Mouse (Mus musculus): ENCODE measurements around the gene Nwd2.

Gene Nwd2

DNA sequence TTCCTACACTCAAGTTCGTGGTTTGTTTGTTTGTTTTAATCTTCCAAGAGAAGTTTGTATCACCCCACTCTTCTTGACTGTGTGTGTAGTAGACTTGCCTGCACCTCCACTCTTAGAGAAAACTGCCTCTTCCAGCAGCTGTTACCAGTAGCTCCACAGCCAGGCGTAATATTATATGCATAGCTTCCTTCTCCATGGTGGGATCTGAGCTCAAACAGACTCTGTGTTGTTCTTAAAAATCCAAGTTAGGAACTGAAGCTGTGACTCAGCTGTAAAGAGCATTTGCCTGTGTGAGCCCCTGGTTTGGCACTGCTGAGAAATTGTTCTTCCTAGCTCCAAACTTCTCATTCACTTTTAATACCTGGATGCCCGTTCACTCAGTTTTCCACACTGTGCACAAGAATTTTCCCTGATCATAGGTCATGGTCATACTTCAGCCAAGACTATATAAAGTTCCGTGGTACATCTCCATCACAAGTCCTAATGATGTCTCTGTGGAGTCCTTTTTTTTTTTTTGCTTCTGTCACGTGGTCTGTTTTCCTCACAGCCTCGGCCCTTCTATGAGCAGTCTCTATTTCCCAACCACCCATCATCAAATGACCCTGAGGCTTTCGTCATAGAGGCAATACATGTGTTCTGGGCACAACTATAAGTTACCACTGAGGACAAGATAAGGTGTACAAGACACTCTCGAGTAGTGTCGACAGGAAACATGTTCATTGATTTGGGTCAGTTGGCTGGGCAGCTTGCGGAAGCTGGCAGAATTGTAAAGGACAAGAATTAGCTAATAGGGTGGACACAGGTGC, 179.7 kb downstream of the Nwd2 start:
- no peak for DNase-seq (ENCODE audit: low spot score in 2 of 2)

DNA sequence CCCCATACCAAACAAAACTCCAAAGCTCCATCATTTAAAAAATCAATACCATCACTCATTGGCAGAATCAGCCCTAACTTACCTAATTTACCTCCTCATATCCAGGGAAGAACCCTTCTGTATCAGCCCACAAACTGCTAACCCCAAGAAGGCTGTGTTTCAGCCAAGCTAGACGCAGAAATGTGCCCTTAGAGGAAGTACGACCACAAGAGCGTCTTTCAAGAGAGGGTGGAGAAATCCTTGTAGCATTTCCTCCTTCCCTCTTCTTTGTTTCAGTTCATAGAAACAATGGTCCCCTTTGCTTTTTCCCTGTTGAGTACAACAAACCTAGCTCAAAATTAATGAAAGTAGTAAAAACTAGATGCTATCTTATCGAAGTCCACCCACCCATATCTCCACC, 182.2 kb downstream of the Nwd2 start:
- DNase-seq (ENCODE audit: low spot score in 2 of 2) = no peak

DNA sequence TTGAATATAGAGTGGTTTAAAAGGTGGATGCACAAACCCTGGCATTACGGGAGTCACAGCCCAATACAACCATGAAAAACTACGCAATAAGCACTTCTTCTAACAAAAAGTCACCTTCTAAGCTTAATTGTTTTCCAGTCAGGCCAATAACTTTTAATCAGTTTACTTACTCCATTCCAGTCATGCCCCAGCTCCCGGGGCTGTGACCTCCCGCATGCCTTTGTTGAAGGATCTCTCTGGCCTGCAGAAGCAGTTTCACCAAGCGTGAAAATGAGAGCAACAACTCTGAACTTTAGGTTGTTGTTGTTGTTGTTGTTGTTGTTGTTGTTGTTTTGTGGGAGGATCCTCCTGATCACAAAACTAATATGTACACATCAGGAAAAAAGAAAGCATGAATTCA, 185.1 kb downstream of the Nwd2 start:
- DNase-seq (ENCODE audit: low spot score in 2 of 2) = no peak

DNA sequence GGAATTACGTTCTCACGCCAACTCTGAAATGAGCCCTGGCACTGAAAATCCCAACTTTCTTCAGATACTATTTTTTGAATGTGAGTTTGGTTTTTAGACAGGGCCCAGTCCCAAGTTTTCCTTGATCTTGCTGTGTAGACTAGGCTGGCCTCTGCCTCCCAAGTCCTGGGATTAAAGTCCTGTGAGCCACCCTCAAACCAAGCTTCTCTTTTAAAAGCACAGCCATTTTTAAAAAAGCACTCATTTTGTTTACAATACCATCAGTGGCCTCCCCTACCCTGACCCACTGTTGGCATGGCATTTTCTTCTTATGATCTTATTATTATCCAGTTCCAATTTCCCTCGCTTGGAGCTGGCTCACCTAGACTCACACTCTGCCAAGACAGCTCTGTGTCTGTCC, 185.5 kb downstream of the Nwd2 start:
- DNase-seq (ENCODE audit: low spot score in 2 of 2) = no peak

DNA sequence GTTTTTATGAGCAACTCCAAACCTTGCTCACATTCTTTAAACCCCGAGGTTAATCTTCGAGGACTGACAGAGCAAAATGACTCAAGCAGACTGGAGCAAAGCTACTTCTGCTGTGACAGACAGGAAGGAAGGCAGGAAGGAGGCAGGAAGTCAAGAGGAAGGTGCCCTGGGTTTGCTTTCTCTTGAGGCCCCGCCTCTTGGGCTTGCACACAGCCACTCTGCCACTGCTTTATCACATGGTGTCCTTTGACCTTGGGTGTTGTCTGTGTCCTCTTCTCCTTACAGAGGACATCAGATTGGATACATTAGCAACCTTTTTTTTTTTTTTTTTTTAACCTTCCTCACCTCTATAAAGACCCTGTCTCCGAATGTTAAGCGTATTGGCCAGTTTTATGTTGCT, 188.2 kb downstream of the Nwd2 start:
- no peak for DNase-seq (ENCODE audit: low spot score in 2 of 2)

DNA sequence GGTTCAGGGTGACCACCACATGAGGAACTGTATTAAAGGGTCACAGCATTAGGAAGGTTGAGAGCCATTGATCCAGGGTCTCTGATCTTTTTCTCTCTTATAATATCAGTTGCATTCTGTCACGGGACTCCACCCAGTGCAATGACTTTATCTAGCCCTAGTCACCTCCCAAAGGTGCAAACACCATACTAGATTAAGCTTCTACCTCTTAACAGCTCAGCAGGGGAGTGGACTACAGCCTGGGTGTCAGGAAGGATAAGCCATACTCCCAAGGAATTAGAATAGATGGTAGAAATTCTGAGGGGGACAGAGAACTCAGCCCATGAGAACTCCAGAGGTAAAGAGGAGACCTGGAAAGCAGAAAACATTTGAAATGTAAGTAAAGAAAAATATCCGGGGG, 188.9 kb downstream of the Nwd2 start:
- DNase-seq (ENCODE audit: low spot score in 2 of 2) = no peak

DNA sequence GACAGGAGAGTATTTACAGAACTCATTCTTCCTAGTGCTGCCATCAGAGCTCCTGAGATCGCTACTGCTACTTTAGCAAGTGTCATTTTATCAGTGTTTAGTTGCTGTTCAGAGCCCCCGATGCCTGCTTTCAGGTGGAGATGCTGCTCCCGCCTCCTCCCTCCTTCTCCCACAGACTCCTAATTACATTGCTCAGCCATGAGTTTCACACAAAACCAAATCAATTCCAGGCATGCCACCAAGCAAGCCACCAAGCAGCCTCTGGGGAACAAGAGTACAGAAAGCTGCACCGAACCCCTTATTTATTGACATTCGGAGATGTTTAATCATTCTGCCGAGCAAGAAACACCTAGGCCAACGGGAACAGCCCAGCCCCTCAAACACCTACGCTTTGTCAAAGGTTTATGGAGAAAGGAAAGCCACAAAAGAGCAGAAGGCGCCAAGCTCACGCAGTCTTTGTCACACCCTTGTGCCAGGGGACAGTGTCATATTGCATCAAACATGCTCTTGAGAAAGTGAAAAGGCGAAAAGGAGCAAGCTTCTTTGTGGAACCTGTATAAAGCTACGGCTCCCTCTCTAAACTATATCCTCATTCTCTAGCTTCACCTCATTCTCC, 191.0 kb downstream of the Nwd2 start:
- no peak for DNase-seq (ENCODE audit: low spot score in 2 of 2)

DNA sequence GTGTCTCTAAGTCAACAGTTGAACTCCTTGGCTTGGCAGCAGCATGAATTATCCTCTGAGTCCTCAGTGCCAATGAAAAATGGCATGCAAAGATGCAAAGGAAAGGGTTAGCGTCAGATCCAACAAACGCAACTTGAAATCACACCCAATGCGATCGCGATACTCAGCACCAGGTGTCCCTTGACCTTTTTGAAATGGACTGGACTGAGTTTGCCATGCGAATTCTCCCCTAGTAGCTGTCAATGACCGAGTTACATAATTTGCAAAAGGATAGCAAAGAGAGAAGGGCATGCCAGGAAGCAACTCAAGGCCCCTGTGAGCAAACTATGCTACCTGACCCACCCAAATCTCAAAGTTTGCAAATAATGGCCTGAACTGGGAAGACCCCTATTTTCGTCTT, 198.2 kb downstream of the Nwd2 start:
- DNase-seq (ENCODE audit: low spot score in 2 of 2) = no peak

DNA sequence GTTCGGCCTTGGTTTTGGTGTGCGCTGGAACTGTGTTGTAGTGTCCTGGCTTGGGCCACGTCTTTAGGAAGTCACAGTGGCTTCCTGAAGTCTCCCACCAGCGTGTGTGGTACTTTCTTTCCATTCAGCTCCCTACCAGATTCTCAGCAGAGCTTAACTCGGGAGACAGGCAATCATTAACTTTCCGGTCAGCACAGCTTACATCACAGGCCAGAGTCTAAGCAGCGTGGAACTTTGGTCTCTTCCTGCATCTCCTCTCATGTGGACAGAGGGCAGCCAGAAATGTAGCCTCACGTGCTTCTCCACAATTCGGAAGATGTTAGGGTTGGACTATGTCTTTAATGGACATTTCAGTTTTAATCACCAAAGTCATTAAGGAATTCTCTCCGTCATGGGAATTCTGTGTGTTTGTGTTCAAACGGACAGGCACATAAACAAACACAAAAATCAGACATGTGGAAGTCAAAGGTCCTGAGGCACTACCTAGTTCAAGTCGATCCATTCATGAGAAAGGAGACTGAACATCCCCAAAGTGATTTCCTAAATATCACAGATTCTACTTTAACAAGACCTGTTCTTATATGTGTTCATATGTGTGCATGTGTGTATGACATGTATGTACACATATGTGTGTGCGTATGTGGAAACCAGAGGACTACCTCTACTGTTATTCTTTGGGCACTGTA, 198.8 kb downstream of the Nwd2 start:
- no peak for DNase-seq (ENCODE audit: low spot score in 2 of 2)

DNA sequence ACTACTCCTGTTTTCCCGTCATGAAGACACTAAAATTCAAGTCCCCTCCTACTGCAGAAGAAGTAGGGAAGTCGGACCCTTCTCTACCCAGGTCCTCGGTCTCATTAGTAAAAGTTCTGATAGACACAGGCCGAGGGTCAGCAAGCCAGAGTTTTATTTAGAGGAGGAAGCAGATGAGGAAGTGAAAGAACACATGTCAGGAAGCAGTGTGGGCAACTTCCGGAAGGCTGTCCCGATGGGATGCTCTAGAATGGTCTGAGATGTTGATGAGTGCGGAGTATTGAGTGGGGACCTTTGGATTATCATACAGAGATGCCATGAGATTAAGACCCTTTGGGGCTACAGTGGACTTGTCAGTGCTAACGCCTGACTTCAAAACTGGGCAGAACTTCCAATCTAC, 210.0 kb downstream of the Nwd2 start:
- no peak for DNase-seq (ENCODE audit: low spot score in 2 of 2)

Data from natural killer cell, adult 2 months (primary cell).